Mouse (Mus musculus) G1E (cell line): ENCODE measurements around the gene Clca3a1.

Experiments
- CTCF ChIP-seq: IDR thresholded peaks from 2 replicates; pipeline ENCODE4 v1.5.1; 2012; ENCODE audit warnings: low read depth, low read length, inconsistent platforms, mixed read lengths
- GATA2 ChIP-seq: IDR thresholded peaks from 2 replicates; pipeline ENCODE4 v1.6.1; 2012; ENCODE audit warnings: low read depth, low read length, inconsistent platforms, borderline replicate concordance
- TAL1 ChIP-seq: conservative IDR thresholded peaks from 2 replicates; pipeline ENCODE4 v1.6.1; 2012; ENCODE audit warnings: low read depth, low read length, inconsistent platforms, mixed read lengths

- TF ChIP-seq CTCF (no peak), GATA2 (no peak), TAL1 (no peak)
Measured at GRCm38 (mm10) chr3:144698790-144699433, 61.9 kb downstream of the Clca3a1 start.
